Mouse (Mus musculus) midbrain, embryonic 16.5 days (tissue): ENCODE measurements at regions not wholly inside any gene's neighbourhood (a gene's known extent, or its start where the extent isn't known, plus 50 kb on each side); places are given as distances from the start of the nearest gene placed in this dataset.

ENCODE experiments used
- ATAC-seq: fragments of 200-750 bp; cut with Nextera tagmentation; 2 replicates; pipeline ENCODE4 v1.8.0; 2017; ENCODE audit warnings: moderate TSS enrichment
- H3K27ac ChIP-seq: fragments of 300-500 bp; sonication (generic); 2 replicates; pipeline ENCODE4 v1.5.1; 2014; ENCODE audit warnings: mild to moderate bottlenecking, low read length, mixed read lengths
- H3K27me3 ChIP-seq: fragments of 300-500 bp; sonication (generic); 2 replicates; pipeline ENCODE4 v1.6.1; 2014; ENCODE audit warnings: low read depth, low read length, mixed read lengths; ENCODE audit not compliant: control insufficient read depth, insufficient read depth
- H3K36me3 ChIP-seq: fragments of 300-500 bp; sonication (generic); 2 replicates; pipeline ENCODE4 v1.6.1; 2014; ENCODE audit warnings: mild to moderate bottlenecking, low read length, moderate library complexity, mixed read lengths; ENCODE audit not compliant: control insufficient read depth, insufficient read depth
- H3K4me1 ChIP-seq: fragments of 300-500 bp; sonication (generic); 2 replicates; pipeline ENCODE4 v1.6.1; 2014; ENCODE audit warnings: mild to moderate bottlenecking, low read length, mixed read lengths; ENCODE audit not compliant: control insufficient read depth, insufficient read depth
- H3K4me2 ChIP-seq: fragments of 300-500 bp; sonication (generic); 2 replicates; pipeline ENCODE4 v1.6.1; 2014; ENCODE audit warnings: mild to moderate bottlenecking, low read length, mixed read lengths
- H3K4me3 ChIP-seq: fragments of 300-500 bp; sonication (generic); 2 replicates; pipeline ENCODE4 v1.5.1; 2014; ENCODE audit warnings: low read depth, mild to moderate bottlenecking, low read length, moderate library complexity, mixed read lengths
- H3K9ac ChIP-seq: fragments of 300-500 bp; sonication (generic); 2 replicates; pipeline ENCODE4 v1.6.1; 2014; ENCODE audit warnings: low read depth, low read length, mixed read lengths
- H3K9me3 ChIP-seq: fragments of 300-500 bp; sonication (generic); replicated peaks from 2 replicates; pipeline ENCODE4 v1.6.1; 2014; ENCODE audit warnings: mild to moderate bottlenecking, low read length, mixed read lengths; ENCODE audit not compliant: control insufficient read depth, poor library complexity, severe bottlenecking
- WGBS: fragments of 180-500 bp; shearing (Covaris S2); extraction: QIAGEN DNeasy Blood & Tissue Kit; methylation state at CpG from one replicate; pipeline ENCODE4 v1.1.7; 2014; 5-methylcytosine and 5-hydroxymethylcytosine counted together

- ATAC-seq = no peak
- no peaks in the 10 kb centered on the region for H3K4me1 ChIP-seq
- no peak overlapping the region for H3K4me2 ChIP-seq
- no peak overlapping the region for H3K27ac ChIP-seq
- no peaks in the 10 kb centered on the region for H3K9me3 ChIP-seq
- 82% methylated on average over 1 of the region's 1 CpGs for WGBS
- H3K36me3 ChIP-seq = no peaks in the 10 kb centered on the region
- no peaks in the 10 kb centered on the region for H3K27me3 ChIP-seq
- H3K9ac ChIP-seq = no peak overlapping the region
- H3K4me3 ChIP-seq = no peak overlapping the region
Measured at GRCm38 (mm10) chr10:19086995-19087394, 71.5 kb upstream of the Tnfaip3 start.

- WGBS = 91% methylated on average over 4 of the region's 4 CpGs
- H3K4me2 ChIP-seq = no peak overlapping the region
- no peaks in the 10 kb centered on the region for H3K27me3 ChIP-seq
- H3K4me3 ChIP-seq = no peak overlapping the region
- H3K27ac ChIP-seq = no peak overlapping the region
- no peaks in the 10 kb centered on the region for H3K9me3 ChIP-seq
- H3K9ac ChIP-seq = no peak overlapping the region
- H3K36me3 ChIP-seq = no peaks in the 10 kb centered on the region
- no peak for ATAC-seq
- no peaks in the 10 kb centered on the region for H3K4me1 ChIP-seq
Measured at GRCm38 (mm10) chr10:19082136-19082535, 66.7 kb upstream of the Tnfaip3 start.

- Histone ChIP-seq H3K4me2 (no peak overlapping the region), H3K9me3 (no peaks in the 10 kb centered on the region), H3K27me3 (no peaks in the 10 kb centered on the region), H3K9ac (no peak overlapping the region), H3K4me1 (no peaks in the 10 kb centered on the region), H3K4me3 (no peak overlapping the region), H3K36me3 (no peaks in the 10 kb centered on the region), H3K27ac (no peak overlapping the region)
- WGBS = 85% methylated on average over 4 of the region's 4 CpGs
- no peak for ATAC-seq
Measured at GRCm38 (mm10) chr10:19078047-19078446, 62.6 kb upstream of the Tnfaip3 start.

- Histone ChIP-seq H3K27me3 (no peaks in the 10 kb centered on the region), H3K4me1 (no peaks in the 10 kb centered on the region), H3K36me3 (no peaks in the 10 kb centered on the region), H3K9me3 (no peaks in the 10 kb centered on the region), H3K4me3 (no peak overlapping the region), H3K27ac (no peak overlapping the region), H3K9ac (no peak overlapping the region), H3K4me2 (no peak overlapping the region)
- WGBS = 90% methylated on average over 5 of the region's 5 CpGs
- ATAC-seq = no peak
Measured at GRCm38 (mm10) chr10:19068377-19068776, 52.9 kb upstream of the Tnfaip3 start.

- no peak for ATAC-seq
- Histone ChIP-seq H3K27ac (no peak overlapping the region), H3K4me1 (no peaks in the 10 kb centered on the region), H3K36me3 (no peaks in the 10 kb centered on the region), H3K9ac (no peak overlapping the region), H3K4me2 (no peak overlapping the region), H3K27me3 (no peaks in the 10 kb centered on the region), H3K4me3 (no peak overlapping the region), H3K9me3 (no peaks in the 10 kb centered on the region)
- 86% methylated on average over 3 of the region's 3 CpGs for WGBS
Measured at GRCm38 (mm10) chr10:19067623-19068022, 52.2 kb upstream of the Tnfaip3 start.

GRCm38 (mm10) chr10:19066821-19067350 lies 51.4 kb upstream of the Tnfaip3 start:
- Histone ChIP-seq H3K27me3 (no peaks in the 10 kb centered on the region), H3K4me3 (no peak overlapping the region), H3K36me3 (no peaks in the 10 kb centered on the region), H3K4me1 (no peaks in the 10 kb centered on the region), H3K4me2 (no peak overlapping the region), H3K27ac (no peak overlapping the region), H3K9me3 (no peaks in the 10 kb centered on the region), H3K9ac (no peak overlapping the region)
- ATAC-seq = no peak
- WGBS = 97% methylated on average over 5 of the region's 5 CpGs
